Mouse (Mus musculus): ENCODE measurements around the gene Zfp575. TPM values are rescaled to one million over a fixed set of nuclear protein-coding genes. Genes with fewer than 3 reads are reported as not detected.

Gene Zfp575
- polyA plus RNA-seq (2015; fragmentation: Nextera tagmentation; extraction: Ambion mirVana) = 2.1 and 2.2 TPM in 2 replicates

DNA sequence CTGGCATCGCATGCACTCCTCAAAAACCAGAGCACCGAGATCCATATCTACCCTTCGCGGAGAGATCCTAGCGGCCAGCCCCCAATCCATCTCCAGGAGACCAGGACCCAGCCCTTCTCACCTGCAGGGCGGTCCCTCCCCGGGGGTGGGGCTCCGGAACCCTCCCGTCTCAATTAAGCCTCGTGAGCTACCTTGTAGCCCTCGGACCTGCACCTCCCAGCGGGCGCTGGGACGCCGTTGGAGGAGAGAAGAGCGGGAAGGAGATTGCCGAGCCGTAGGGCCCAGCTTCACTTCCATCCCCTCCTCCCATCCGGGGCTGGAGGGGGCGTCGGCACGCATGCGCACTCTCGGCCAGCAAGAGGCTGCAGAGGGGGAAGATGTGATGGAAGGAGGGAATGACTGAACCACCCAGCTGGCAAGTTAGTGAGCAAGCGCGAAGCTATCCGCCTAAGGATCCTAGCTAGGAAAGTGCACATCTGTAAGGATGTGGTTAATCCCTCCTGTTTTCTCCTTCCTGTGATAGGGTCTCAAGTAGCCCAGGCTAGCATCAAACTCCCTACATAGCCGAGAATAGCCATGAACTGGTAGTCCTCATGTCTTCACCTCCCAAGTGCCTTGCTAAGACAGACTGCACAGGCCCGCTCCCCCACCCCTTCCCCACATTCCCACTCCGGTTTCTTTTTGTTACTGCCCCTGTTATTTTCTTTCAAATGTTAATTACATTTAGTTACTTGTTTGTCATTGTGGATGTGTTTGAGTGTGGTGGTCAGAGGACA is at the start of gene Zfp575, which contains the start of gene Ethe1:
Gene Zfp575, minus strand, starts transcription at position 312 of the 776 bp plus-strand sequence.
Gene Ethe1, plus strand, starts transcription at position 214 of the 776 bp plus-strand sequence.
- peaks cover 15% of the 10 kb centered on the region; the same call in 1 of the 2 replicates for H3K27me3 ChIP-seq (replicated peaks; ENCODE audit: control insufficient read depth, insufficient read depth, low read length)
- no peak for ATAC-seq
- H3K9me3 ChIP-seq (ENCODE audit: control insufficient read depth) = no peaks in the 10 kb centered on the region
- no peaks in the 10 kb centered on the region for H3K36me3 ChIP-seq (ENCODE audit: control insufficient read depth, insufficient read depth)
- no peak for TF ChIP-seq CTCF (IDR thresholded peaks at IDR 0.05; ENCODE audit: low read depth)
- H3K4me2 ChIP-seq (replicated peaks; ENCODE audit: low read depth) = peak within 1 kb of the TSS; percentile 59
- peaks cover 5% of the 10 kb centered on the region; the same call in 1 of the 2 replicates for H3K4me1 ChIP-seq (replicated peaks; ENCODE audit: control insufficient read depth, insufficient read depth, low read length)
- 8% methylated on average over 30 of the region's 30 CpGs for WGBS
- H3K4me3 ChIP-seq (ENCODE audit: low read depth, low read length) = peak within 1 kb of the TSS; percentile 38
- H3K9ac ChIP-seq (ENCODE audit: low read depth, low read length) = peak within 1 kb of the TSS; percentile 12
- H3K27ac ChIP-seq (ENCODE audit: low read depth, low read length) = 0 out of 2 replicates have a peak within 1 kb of the TSS, but pooled peaks have one; percentile 3

- Histone ChIP-seq H3K27ac (ENCODE audit: low read depth, low read length) (no peak overlapping the region), H3K9me3 (ENCODE audit: control insufficient read depth) (no peaks in the 10 kb centered on the region), H3K9ac (ENCODE audit: low read depth, low read length) (no peak overlapping the region), H3K4me1 (replicated peaks; ENCODE audit: control insufficient read depth, insufficient read depth, low read length) (no peaks in the 10 kb centered on the region), H3K27me3 (replicated peaks; ENCODE audit: control insufficient read depth, insufficient read depth, low read length) (peaks cover 36% of the 10 kb centered on the region), H3K4me2 (replicated peaks; ENCODE audit: low read depth) (peak overlapping the region; percentile 85), H3K4me3 (ENCODE audit: low read depth, low read length) (0 out of 2 replicates have a peak overlapping the region, but pooled peaks have one; percentile 45), H3K36me3 (ENCODE audit: control insufficient read depth, insufficient read depth) (no peaks in the 10 kb centered on the region)
- 5% methylated on average over 18 of the region's 18 CpGs for WGBS
- ATAC-seq = no peak
- TF ChIP-seq CTCF (IDR thresholded peaks at IDR 0.05; ENCODE audit: low read depth) = no peak
Observed at GRCm38 (mm10) chr7:24637046-24637445, 49.6 kb upstream of the Zfp575 start.

- no peak within 1 kb of the TSS for H3K9ac ChIP-seq (ENCODE audit: low read depth, low read length)
- no peak for ATAC-seq
- H3K27me3 ChIP-seq (replicated peaks; ENCODE audit: control insufficient read depth, insufficient read depth, low read length) = peaks cover 32% of the 10 kb centered on the region
- peak within 1 kb of the TSS; percentile 85 for H3K4me2 ChIP-seq (replicated peaks; ENCODE audit: low read depth)
- no peaks in the 10 kb centered on the region for H3K4me1 ChIP-seq (replicated peaks; ENCODE audit: control insufficient read depth, insufficient read depth, low read length)
- no peaks in the 10 kb centered on the region for H3K9me3 ChIP-seq (ENCODE audit: control insufficient read depth)
- WGBS = 32% methylated on average over 15 of the region's 15 CpGs
- H3K27ac ChIP-seq (ENCODE audit: low read depth, low read length) = no peak within 1 kb of the TSS
- TF ChIP-seq CTCF (IDR thresholded peaks at IDR 0.05; ENCODE audit: low read depth) = no peak
- H3K36me3 ChIP-seq (ENCODE audit: control insufficient read depth, insufficient read depth) = no peaks in the 10 kb centered on the region
- 0 out of 2 replicates have a peak within 1 kb of the TSS, but pooled peaks have one; percentile 45 for H3K4me3 ChIP-seq (ENCODE audit: low read depth, low read length)
Observed at GRCm38 (mm10) chr7:24636264-24636663, 48.8 kb upstream of the Zfp575 start, which contains the start of gene Lypd3. Gene Lypd3, plus strand, starts transcription at chr7:24636550.

DNA sequence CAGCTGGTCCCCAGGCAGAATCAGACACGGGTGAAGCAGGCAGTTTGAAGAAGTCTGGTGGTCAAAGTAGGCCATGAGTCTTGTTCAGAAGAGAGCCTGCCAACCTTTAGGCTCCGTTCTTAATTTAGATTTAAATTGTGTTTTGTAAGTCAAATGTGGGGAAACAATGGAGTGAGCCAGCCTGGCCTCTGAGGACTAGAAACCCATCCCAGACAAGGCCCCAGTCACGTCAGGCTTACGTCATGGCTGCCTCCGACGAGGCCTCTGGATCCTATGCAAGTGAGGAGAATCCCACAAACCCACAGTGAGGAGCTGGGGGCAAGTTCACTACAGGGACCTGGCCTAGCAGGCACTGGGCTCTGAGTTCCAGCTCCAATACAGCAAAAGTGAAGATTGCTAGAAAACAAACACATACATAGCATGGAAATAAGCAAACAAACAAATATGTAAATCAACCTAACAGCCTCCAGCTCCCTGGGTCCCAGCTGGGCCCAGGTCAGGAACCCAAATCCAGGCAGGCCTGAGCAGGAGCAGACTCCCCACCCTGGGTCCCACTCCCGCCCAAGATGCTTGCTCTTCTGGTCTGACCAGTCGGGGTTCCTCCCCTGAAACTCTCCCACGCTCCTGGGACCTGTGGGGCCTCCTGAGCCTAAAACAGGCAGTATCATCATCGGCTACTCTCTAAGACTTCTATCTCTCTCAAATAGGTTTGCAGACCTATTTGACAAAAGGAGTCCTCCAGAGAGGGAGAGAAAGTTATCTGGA is 42.9 kb upstream of the Zfp575 start:
- no peaks in the 10 kb centered on the region for H3K27me3 ChIP-seq (replicated peaks; ENCODE audit: control insufficient read depth, insufficient read depth, low read length)
- TF ChIP-seq CTCF (IDR thresholded peaks at IDR 0.05; ENCODE audit: low read depth) = no peak
- no peaks in the 10 kb centered on the region for H3K4me1 ChIP-seq (replicated peaks; ENCODE audit: control insufficient read depth, insufficient read depth, low read length)
- 74% methylated on average over 10 of the region's 10 CpGs for WGBS
- no peak overlapping the region for H3K4me3 ChIP-seq (ENCODE audit: low read depth, low read length)
- no peak overlapping the region for H3K27ac ChIP-seq (ENCODE audit: low read depth, low read length)
- H3K9ac ChIP-seq (ENCODE audit: low read depth, low read length) = no peak overlapping the region
- H3K4me2 ChIP-seq (replicated peaks; ENCODE audit: low read depth) = no peak overlapping the region
- no peaks in the 10 kb centered on the region for H3K9me3 ChIP-seq (ENCODE audit: control insufficient read depth)
- no peak for ATAC-seq
- H3K36me3 ChIP-seq (ENCODE audit: control insufficient read depth, insufficient read depth) = peaks cover 20% of the 10 kb centered on the region; the same call in 1 of the 2 replicates

- no peak for TF ChIP-seq CTCF (IDR thresholded peaks at IDR 0.05; ENCODE audit: low read depth)
- Histone ChIP-seq H3K9ac (ENCODE audit: low read depth, low read length) (no peak overlapping the region), H3K27ac (ENCODE audit: low read depth, low read length) (no peak overlapping the region), H3K9me3 (ENCODE audit: control insufficient read depth) (no peaks in the 10 kb centered on the region), H3K4me3 (ENCODE audit: low read depth, low read length) (no peak overlapping the region), H3K4me1 (replicated peaks; ENCODE audit: control insufficient read depth, insufficient read depth, low read length) (no peaks in the 10 kb centered on the region), H3K4me2 (replicated peaks; ENCODE audit: low read depth) (no peak overlapping the region; the same call in 1 of the 2 replicates), H3K36me3 (ENCODE audit: control insufficient read depth, insufficient read depth) (peaks cover 20% of the 10 kb centered on the region; the same call in 1 of the 2 replicates), H3K27me3 (replicated peaks; ENCODE audit: control insufficient read depth, insufficient read depth, low read length) (no peaks in the 10 kb centered on the region)
- WGBS = 72% methylated on average over 4 of the region's 4 CpGs
- ATAC-seq = no peak
Observed at GRCm38 (mm10) chr7:24629672-24630071, 42.2 kb upstream of the Zfp575 start.

Data from intestine, postnatal 0 days (tissue).